Mouse (Mus musculus): ENCODE results near the gene Ninj2. TPM values are rescaled to one million over a fixed set of nuclear protein-coding genes. Genes with fewer than 3 reads are reported as not detected.
A peak's percentile ranks its signal among the peaks of the same experiment; 100 is the strongest.

Ninj2 gene
- total and polyA plus RNA-seq, 3 experiments, result 1.1 to 6.5 TPM; not detected in 1

DNA sequence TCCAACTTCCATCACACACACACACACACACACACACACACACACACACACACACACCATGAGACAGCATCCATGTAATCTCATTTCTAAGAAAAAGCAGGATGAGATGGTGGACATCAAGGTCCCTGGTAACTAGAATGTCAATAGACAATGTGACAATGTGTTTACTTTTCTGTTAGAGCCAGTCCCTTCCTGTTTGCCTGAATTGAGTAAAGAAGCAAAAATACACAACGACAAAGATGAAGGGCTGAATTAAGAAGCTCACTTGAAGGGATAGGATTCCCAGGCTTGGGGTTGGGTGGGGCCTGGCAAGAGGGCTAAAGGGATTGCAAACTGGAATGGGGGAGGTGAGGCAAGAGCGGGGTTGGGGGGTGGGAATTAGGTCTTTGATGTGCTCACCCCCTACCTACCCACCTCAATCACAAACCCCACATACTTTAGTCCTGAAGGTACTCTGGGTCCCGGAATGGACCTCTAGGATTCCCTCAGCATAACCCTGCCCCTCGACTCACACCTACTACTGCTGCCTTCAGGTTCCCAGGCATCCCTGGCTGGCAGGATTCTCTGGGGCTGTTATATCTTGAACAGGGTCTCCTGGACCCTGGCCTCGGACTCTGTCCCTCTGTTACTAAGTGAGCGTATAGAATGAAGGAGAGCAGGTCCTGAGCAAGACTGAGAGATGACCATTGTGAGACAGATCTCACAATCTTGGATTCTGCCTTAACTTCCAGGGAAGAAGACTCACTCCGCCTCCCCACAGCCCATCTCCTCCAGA is 98.4 kb downstream of the Ninj2 start:
- no peak for TF ChIP-seq SMC3 (IDR thresholded peaks at IDR 0.05; ENCODE audit: low read depth, low read length)
- dilution Hi-C loops (cut with MboI; ENCODE audit: extremely low pct_ligation_motif_present, extremely low pct_unique_long_range_greater_than_20kb, low sequenced_read_pairs), result no loop called here
- Histone ChIP-seq H3K4me2 (ENCODE audit: insufficient read depth, low read depth, poor library complexity, severe bottlenecking) (no peak overlapping the region), H3K79me2 (replicated peaks; ENCODE audit: control insufficient read depth, extremely low read depth, insufficient read depth, poor library complexity, severe bottlenecking) (no peaks in the 10 kb centered on the region), H3K9ac (ENCODE audit: insufficient read depth, low read depth) (no peak overlapping the region), H3K4me1 (ENCODE audit: control insufficient read depth in 1 of 2, insufficient read depth in 2 of 2) (peaks cover 25 to 73% of the 10 kb centered on the region in 2 experiments), H3K27me3 (replicated peaks) (no peaks in the 10 kb centered on the region), H3K4me3 (replicated peaks in 1 of 3; ENCODE audit: low read depth in 2 of 3, low read length in 2 of 3, poor library complexity in 1 of 3) (no peak overlapping the region), H3K9me3 (replicated peaks; ENCODE audit: low read length) (no peaks in the 10 kb centered on the region), H3K27ac (ENCODE audit: insufficient read depth, low read depth) (0 out of 2 replicates have a peak overlapping the region, but pooled peaks have one; percentile 54), H3K36me3 (replicated peaks in 1 of 2; ENCODE audit: control insufficient read depth in 1 of 2, insufficient read depth in 1 of 2, low read length in 1 of 2) (no peaks in the 10 kb centered on the region)
- DNase-seq (ENCODE audit: extremely low read depth), result no peak
- in situ Hi-C loops (cut with MboI; ENCODE audit: low pct_ligation_motif_present, low pct_unique_long_range_greater_than_20kb, low sequenced_read_pairs), result loop anchor here (10.0 kb wide), 3 partner anchors 277 to 707 kb away; no protein-coding TSS in a partner anchor

DNA sequence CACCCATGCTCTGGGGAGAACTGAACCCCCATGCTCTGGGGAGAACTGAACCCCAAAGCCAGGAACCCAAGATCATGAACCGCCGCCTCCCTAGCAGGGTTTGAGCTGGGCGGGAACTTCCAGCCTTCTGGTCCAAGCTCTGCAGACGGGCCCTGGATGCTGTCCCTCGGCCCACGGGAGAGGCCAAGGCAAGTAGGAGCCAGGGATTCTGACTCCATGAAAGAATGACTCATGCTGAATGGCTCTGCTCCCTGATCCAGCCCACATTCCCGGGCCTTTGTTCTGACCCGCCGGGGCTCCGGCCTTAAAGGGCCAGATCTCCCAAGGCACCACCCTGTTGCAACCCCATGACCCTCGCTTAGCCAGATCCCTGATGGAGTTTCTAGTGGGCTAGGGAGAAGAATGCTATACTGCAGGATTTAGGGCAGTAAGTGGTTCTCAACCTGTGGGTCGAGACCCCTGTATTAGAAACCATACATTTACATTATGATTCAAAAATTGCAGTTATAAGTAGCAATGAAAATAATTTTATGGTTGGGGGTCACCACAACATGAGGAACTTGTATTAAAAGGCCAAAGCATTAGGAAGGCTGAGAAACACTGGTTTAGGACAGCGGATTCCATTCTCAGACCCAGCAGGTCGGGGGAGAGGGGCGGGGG is 99.2 kb downstream of the Ninj2 start:
- in situ Hi-C loops (cut with MboI; ENCODE audit: low pct_ligation_motif_present, low pct_unique_long_range_greater_than_20kb, low sequenced_read_pairs), result loop anchor here (10.0 kb wide), 3 partner anchors 278 to 708 kb away; no protein-coding TSS in a partner anchor
- Histone ChIP-seq H3K27ac (ENCODE audit: insufficient read depth, low read depth) (no peak overlapping the region), H3K79me2 (replicated peaks; ENCODE audit: control insufficient read depth, extremely low read depth, insufficient read depth, poor library complexity, severe bottlenecking) (no peaks in the 10 kb centered on the region), H3K4me3 (replicated peaks in 1 of 3; ENCODE audit: low read depth in 2 of 3, low read length in 2 of 3, poor library complexity in 1 of 3) (no peak overlapping the region), H3K27me3 (replicated peaks) (no peaks in the 10 kb centered on the region), H3K36me3 (replicated peaks in 1 of 2; ENCODE audit: control insufficient read depth in 1 of 2, insufficient read depth in 1 of 2, low read length in 1 of 2) (no peaks in the 10 kb centered on the region), H3K9me3 (replicated peaks; ENCODE audit: low read length) (no peaks in the 10 kb centered on the region), H3K9ac (ENCODE audit: insufficient read depth, low read depth) (0 out of 2 replicates have a peak overlapping the region, but pooled peaks have one; percentile 21), H3K4me1 (ENCODE audit: control insufficient read depth in 1 of 2, insufficient read depth in 2 of 2) (peaks cover 25 to 70% of the 10 kb centered on the region in 2 experiments), H3K4me2 (ENCODE audit: insufficient read depth, low read depth, poor library complexity, severe bottlenecking) (peak overlapping the region; percentile 89; the same call in 1 of the 2 replicates)
- TF ChIP-seq HCFC1 (IDR thresholded peaks at IDR 0.05; ENCODE audit: low read depth, low read length) (no peak), TBP (conservative IDR thresholded peaks at IDR 0.05; ENCODE audit: low read depth, low read length) (0 out of 2 replicates have a peak, but pooled peaks have one; percentile 1), USF2 (conservative IDR thresholded peaks at IDR 0.05; ENCODE audit: low read depth, low read length) (no peak), E2F4 (IDR thresholded peaks at IDR 0.05; ENCODE audit: insufficient replicate concordance, low read depth, low read length) (no peak), EP300 (IDR thresholded peaks at IDR 0.05; ENCODE audit: low read length) (no peak)
- dilution Hi-C loops (cut with MboI; ENCODE audit: extremely low pct_ligation_motif_present, extremely low pct_unique_long_range_greater_than_20kb, low sequenced_read_pairs), result no loop called here
- no peak for DNase-seq (ENCODE audit: extremely low read depth)

DNA sequence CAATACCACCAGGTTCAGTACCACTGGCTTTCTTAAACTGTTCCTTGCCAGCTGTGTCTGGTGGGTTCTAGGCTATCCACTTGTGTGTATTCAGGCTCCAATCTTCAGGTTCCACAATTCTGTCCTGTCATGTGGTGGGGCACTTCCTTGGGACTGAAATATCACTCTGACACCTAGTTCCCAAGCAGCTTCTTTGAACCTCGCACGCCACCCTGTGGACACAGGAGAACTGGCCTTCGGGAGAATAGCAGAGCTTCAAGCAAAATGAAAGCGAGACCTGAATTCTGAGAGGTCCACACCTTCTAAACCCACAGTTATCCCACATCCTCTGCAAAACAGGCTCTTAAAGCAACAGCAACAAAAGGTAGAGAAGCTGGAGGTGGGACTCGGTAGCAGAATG is 100.0 kb downstream of the Ninj2 start:
- H3K4me2 ChIP-seq (ENCODE audit: insufficient read depth, low read depth, poor library complexity, severe bottlenecking), result peak overlapping the region; percentile 89
- no peaks in the 10 kb centered on the region for H3K9me3 ChIP-seq (replicated peaks; ENCODE audit: low read length)
- H3K36me3 ChIP-seq (replicated peaks in 1 of 2; ENCODE audit: control insufficient read depth in 1 of 2, insufficient read depth in 1 of 2, low read length in 1 of 2), result no peaks in the 10 kb centered on the region
- dilution Hi-C loops (cut with MboI; ENCODE audit: extremely low pct_ligation_motif_present, extremely low pct_unique_long_range_greater_than_20kb, low sequenced_read_pairs), result no loop called here
- DNase-seq (ENCODE audit: extremely low read depth), result peak; percentile 96
- peak overlapping the region; percentile 60 for H3K27ac ChIP-seq (ENCODE audit: insufficient read depth, low read depth)
- no peaks in the 10 kb centered on the region for H3K79me2 ChIP-seq (replicated peaks; ENCODE audit: control insufficient read depth, extremely low read depth, insufficient read depth, poor library complexity, severe bottlenecking)
- no peaks in the 10 kb centered on the region for H3K27me3 ChIP-seq (replicated peaks)
- H3K9ac ChIP-seq (ENCODE audit: insufficient read depth, low read depth), result peak overlapping the region; percentile 58
- in situ Hi-C loops (cut with MboI; ENCODE audit: low pct_ligation_motif_present, low pct_unique_long_range_greater_than_20kb, low sequenced_read_pairs), result loop anchor here (10.0 kb wide), 3 partner anchors 278 to 708 kb away; no protein-coding TSS in a partner anchor
- peaks cover 31 to 73% of the 10 kb centered on the region in 2 experiments for H3K4me1 ChIP-seq (ENCODE audit: control insufficient read depth in 1 of 2, insufficient read depth in 2 of 2)
- peak overlapping the region in 1 of 3 experiments; percentile 25 for H3K4me3 ChIP-seq (replicated peaks in 1 of 3; ENCODE audit: low read depth in 2 of 3, low read length in 2 of 3, poor library complexity in 1 of 3)
- no peak for TF ChIP-seq ZMIZ1 (IDR thresholded peaks at IDR 0.05; ENCODE audit: low read depth, low read length)
- peak; percentile 20 for TF ChIP-seq USF1 (IDR thresholded peaks at IDR 0.05; ENCODE audit: low read depth, low read length)
- TF ChIP-seq CHD2 (IDR thresholded peaks at IDR 0.05; ENCODE audit: low read length), result no peak
- TF ChIP-seq EP300 (IDR thresholded peaks at IDR 0.05; ENCODE audit: low read length), result peak; percentile 64
- no peak for TF ChIP-seq ZKSCAN1 (IDR thresholded peaks at IDR 0.05; ENCODE audit: borderline replicate concordance, low read depth, low read length)
- peak; percentile 44; the same call in 1 of the 2 replicates for TF ChIP-seq NELFE (IDR thresholded peaks at IDR 0.05; ENCODE audit: low read depth, low read length)
- TF ChIP-seq SMC3 (IDR thresholded peaks at IDR 0.05; ENCODE audit: low read depth, low read length), result peak; percentile 100
- TF ChIP-seq MAZ (IDR thresholded peaks at IDR 0.05; ENCODE audit: low read depth, low read length), result no peak
- no peak for TF ChIP-seq RCOR1 (conservative IDR thresholded peaks at IDR 0.05; ENCODE audit: low read depth, low read length)
- peak; percentile 74 for TF ChIP-seq TCF12 (IDR thresholded peaks at IDR 0.05; ENCODE audit: low read depth, low read length)
- peak; percentile 95 for TF ChIP-seq SIN3A (IDR thresholded peaks at IDR 0.05; ENCODE audit: low read length)
- TF ChIP-seq HCFC1 (IDR thresholded peaks at IDR 0.05; ENCODE audit: low read depth, low read length), result 0 out of 2 replicates have a peak, but pooled peaks have one; percentile 48
- TF ChIP-seq BHLHE40 (IDR thresholded peaks at IDR 0.05; ENCODE audit: low read depth, low read length), result peak; percentile 46
- TF ChIP-seq POLR2AphosphoS2 (IDR thresholded peaks at IDR 0.05; ENCODE audit: low read depth, low read length), result no peak
- peak; percentile 91 for TF ChIP-seq MEF2A (IDR thresholded peaks at IDR 0.05; ENCODE audit: borderline replicate concordance, low read depth, low read length)
- peak; percentile 57 to 99 for TF ChIP-seq CTCF (conservative IDR thresholded peaks at IDR 0.05 in 1 of 2, IDR thresholded peaks at IDR 0.05 in 1 of 2; ENCODE audit: low read depth in 2 of 2, low read length in 2 of 2)
- no peak for TF ChIP-seq MXI1 (IDR thresholded peaks at IDR 0.05; ENCODE audit: low read depth, low read length)
- TF ChIP-seq MAFK (IDR thresholded peaks at IDR 0.05; ENCODE audit: insufficient replicate concordance, low read length), result no peak
- peak; percentile 89 for TF ChIP-seq MYC (IDR thresholded peaks at IDR 0.05; ENCODE audit: low read depth, low read length)
